Mouse (Mus musculus): Measurements from ENCODE around the gene Samd3.

The Samd3 gene

DNA sequence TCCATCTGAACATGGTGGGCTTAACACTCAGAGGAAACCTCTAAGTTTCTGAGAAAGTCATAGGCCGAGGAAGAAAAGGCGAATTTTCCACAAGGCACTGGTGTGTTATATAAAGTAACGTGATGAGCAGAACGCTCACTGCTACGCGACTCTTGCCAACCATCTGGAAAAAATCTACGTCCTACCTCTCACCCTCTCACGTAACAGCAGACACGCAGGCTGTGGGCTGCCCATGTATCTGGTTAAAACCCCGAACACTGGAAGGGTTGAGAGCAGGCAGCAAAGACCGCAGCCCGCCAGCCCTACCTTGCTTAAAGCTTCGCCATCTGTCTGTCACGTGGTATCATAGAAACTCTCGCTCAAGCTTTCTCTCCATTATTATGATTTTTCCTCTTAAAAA is 84.8 kb downstream of the Samd3 start:
- DNase-seq: no peak

DNA sequence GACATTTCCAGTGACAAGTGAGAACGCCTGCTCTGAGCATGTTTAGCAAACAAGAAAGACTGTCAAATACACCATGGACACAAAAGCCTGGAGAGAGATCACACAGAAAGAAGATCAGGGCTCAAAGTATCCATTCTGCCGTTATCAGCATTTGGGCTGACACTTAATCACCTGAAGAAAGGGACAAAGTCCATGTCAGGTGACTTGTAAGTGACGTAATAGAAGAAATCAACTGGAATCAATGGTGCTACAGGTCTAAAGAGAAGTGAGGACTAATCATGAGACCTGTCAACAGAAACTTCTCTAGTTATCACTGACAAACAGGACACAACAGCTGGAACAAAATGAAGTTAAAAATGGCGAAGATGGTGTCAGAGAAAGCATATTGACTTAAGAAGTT is 91.2 kb downstream of the Samd3 start:
- DNase-seq: no peak
